Mouse (Mus musculus) gastrocnemius, postnatal 4 days (tissue): ENCODE measurements around the gene Ifnl3. TPM values are rescaled to one million over a fixed set of nuclear protein-coding genes. Genes with fewer than 3 reads are reported as not detected.

Experiments used
- microRNA-seq: library from miRNA; unstranded; fragments of <30 nt; microRNA quantifications from one replicate; pipeline ENCODE4 v1.2.0, GENCODE M21; 2021
- total RNA-seq, 2 experiments: library from RNA; stranded (reverse); gene quantifications; 2 replicates each; pipeline ENCODE4 v1.2.3; 2021

Gene Ifnl3
- total RNA-seq, 2 experiments from 2014 or later = not detected

Small RNAs within 50 kb of the gene (microRNA-seq; reads per million reads assigned to microRNA genes)
- not detected for gene Mir7049

Other genes with a start within 250 kb of the Ifnl3 start
- gene Eid2b, start 245.1 kb upstream of the Ifnl3 start, total RNA-seq = 10 to 100 TPM; 10.7 to 12.0 TPM
- not detected for gene Selenov, start 231.7 kb upstream of the Ifnl3 start, total RNA-seq
- gene Dll3, start 220.6 kb upstream of the Ifnl3 start, total RNA-seq = not detected
- gene Timm50, start 210.8 kb upstream of the Ifnl3 start, total RNA-seq = 10 to 100 TPM; 48.9 to 50.0 TPM
- gene Supt5, start 184.1 kb upstream of the Ifnl3 start, total RNA-seq = 10 to 100 TPM; 76.6 to 78.9 TPM
- 1,000 to 10,000 TPM; 1,034 to 1,195 TPM for gene Rps16, start 172.2 kb upstream of the Ifnl3 start, total RNA-seq
- gene Plekhg2, start 150.2 kb upstream of the Ifnl3 start, total RNA-seq = 10 to 100 TPM; 41.9 to 42.8 TPM
- gene Zfp36, start 142.6 kb upstream of the Ifnl3 start, total RNA-seq = 1 to 10 TPM; 8.5 to 9.9 TPM
- gene Med29, start 130.1 kb upstream of the Ifnl3 start, total RNA-seq = 10 to 100 TPM; 23.7 to 25.1 TPM
- 10 to 100 TPM; 41.2 to 55.6 TPM for gene Paf1, start 129.9 kb upstream of the Ifnl3 start, total RNA-seq
- gene Gmfg, start 85.4 kb upstream of the Ifnl3 start, total RNA-seq = 10 to 100 TPM; 16.1 to 16.2 TPM
- 1 to 10 TPM; 3.3 to 3.6 TPM for gene Lrfn1, start 70.9 kb upstream of the Ifnl3 start, total RNA-seq
- not detected for gene Ifnl2, start 12.4 kb upstream of the Ifnl3 start, total RNA-seq
- not detected for gene Sycn, start 18.0 kb downstream of the Ifnl3 start, total RNA-seq
- gene Nccrp1, start 24.4 kb downstream of the Ifnl3 start, total RNA-seq = not detected
- gene Samd4b, start 75.3 kb downstream of the Ifnl3 start, total RNA-seq = 10 to 100 TPM; 43.0 to 44.1 TPM
- gene Pak4, start 75.3 kb downstream of the Ifnl3 start, total RNA-seq = 10 to 100 TPM; 11.9 to 12.4 TPM
- not detected for gene Acp7, start 108.5 kb downstream of the Ifnl3 start, total RNA-seq
- gene Fbxo27, start 170.0 kb downstream of the Ifnl3 start, total RNA-seq = 1 to 10 TPM; 3.0 to 3.3 TPM
- gene Fbxo17, start 194.0 kb downstream of the Ifnl3 start, total RNA-seq = 10 to 100 TPM; 22.1 to 25.3 TPM
- 10 to 100 TPM; 34.4 to 34.8 TPM for gene Mrps12, start 219.0 kb downstream of the Ifnl3 start, total RNA-seq
- 10 to 100 TPM; 16.2 to 19.5 TPM for gene Sars2, start 219.2 kb downstream of the Ifnl3 start, total RNA-seq
- gene Ccer2, start 233.3 kb downstream of the Ifnl3 start, total RNA-seq = not detected
- gene Sirt2, start 243.9 kb downstream of the Ifnl3 start, total RNA-seq = 10 to 100 TPM; 82.3 to 83.2 TPM
- 10 to 100 TPM; 17.3 to 20.0 TPM for gene Nfkbib, start 244.7 kb downstream of the Ifnl3 start, total RNA-seq